Mouse (Mus musculus): Measurements from ENCODE around the gene Fam118a. TPM values are rescaled to one million over a fixed set of nuclear protein-coding genes. Genes with fewer than 3 reads are reported as not detected.

The Fam118a gene
- polyA plus RNA-seq, 1 experiment from 2014 or later = 28.0 TPM

DNA sequence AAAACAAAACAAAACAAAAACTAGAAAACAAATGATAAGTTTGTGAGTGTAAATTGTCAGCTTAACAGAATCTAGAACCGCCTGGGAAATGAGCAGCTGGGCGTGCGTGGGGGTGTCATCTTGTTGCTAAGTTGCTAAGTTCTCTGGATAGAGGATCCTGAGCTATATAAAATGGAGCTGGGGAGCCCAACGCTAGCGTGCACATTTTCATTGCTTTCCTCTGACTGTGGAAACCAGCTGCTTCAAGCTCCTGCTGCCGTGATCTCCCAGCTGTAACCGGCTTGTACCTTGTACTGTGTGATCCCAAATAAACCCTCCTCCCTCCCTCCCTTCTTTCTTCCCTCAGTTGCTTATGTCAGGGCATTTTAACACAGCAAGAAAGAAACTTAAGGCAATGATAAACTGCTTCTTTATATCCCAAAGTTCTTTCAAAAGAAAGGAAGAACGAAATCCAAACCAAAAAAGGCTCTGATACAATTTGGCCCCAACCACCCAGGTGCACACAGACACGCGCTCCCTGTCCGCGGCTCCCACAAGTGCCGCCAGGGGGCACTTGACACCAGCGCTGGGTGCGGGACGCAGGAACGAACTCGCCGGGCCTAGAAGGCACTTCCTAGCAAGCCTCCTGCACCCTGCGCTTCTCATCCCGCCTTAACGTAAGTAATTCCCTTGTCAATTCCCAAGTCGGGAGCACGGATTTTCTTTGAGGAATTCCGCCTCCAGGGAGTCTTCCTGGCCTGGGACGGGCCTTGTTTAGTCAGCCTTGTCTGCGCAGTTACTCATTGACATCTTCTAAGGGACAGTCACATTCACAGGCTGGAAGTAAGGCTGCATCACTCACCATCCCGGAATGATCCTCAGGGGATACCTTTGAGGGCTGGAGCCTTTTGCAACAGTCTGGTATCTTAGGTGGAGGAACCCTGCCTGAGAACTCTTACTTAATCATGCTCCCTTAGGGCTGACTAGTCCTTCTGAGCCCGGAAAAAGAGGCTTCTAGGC is 27.5 kb upstream of the Fam118a start:
- Histone ChIP-seq H3K4me2 (ENCODE audit: low read length) (no peak overlapping the region), H3K4me3 (replicated peaks; ENCODE audit: low read depth, low read length) (no peak overlapping the region), H3K36me3 (ENCODE audit: control insufficient read depth, insufficient read depth, low read length) (no peaks in the 10 kb centered on the region), H3K9ac (replicated peaks; ENCODE audit: low read length) (no peak overlapping the region), H3K27ac (replicated peaks; ENCODE audit: low read depth, low read length) (no peak overlapping the region), H3K4me1 (ENCODE audit: control insufficient read depth, insufficient read depth, low read length) (no peaks in the 10 kb centered on the region), H3K27me3 (ENCODE audit: control insufficient read depth, insufficient read depth, low read length) (0 out of 2 replicates have a peak, but pooled peaks cover 8% of the 10 kb centered on the region), H3K9me3 (ENCODE audit: control insufficient read depth, low read length) (no peaks in the 10 kb centered on the region)
- peak; percentile 89 for DNase-seq
- no peak for ATAC-seq (ENCODE audit: low FRiP score, low TSS enrichment)
- WGBS = 19% methylated on average over 29 of the region's 29 CpGs

GRCm38 (mm10) chr15:85009666-85010065 is 19.1 kb upstream of the Fam118a start:
- DNase-seq = no peak
- Histone ChIP-seq H3K27me3 (ENCODE audit: control insufficient read depth, insufficient read depth, low read length) (no peaks in the 10 kb centered on the region), H3K9me3 (ENCODE audit: control insufficient read depth, low read length) (no peaks in the 10 kb centered on the region), H3K27ac (replicated peaks; ENCODE audit: low read depth, low read length) (no peak overlapping the region), H3K4me1 (ENCODE audit: control insufficient read depth, insufficient read depth, low read length) (no peaks in the 10 kb centered on the region), H3K4me3 (replicated peaks; ENCODE audit: low read depth, low read length) (no peak overlapping the region), H3K9ac (replicated peaks; ENCODE audit: low read length) (no peak overlapping the region), H3K36me3 (ENCODE audit: control insufficient read depth, insufficient read depth, low read length) (no peaks in the 10 kb centered on the region), H3K4me2 (ENCODE audit: low read length) (no peak overlapping the region)
- ATAC-seq (ENCODE audit: low FRiP score, low TSS enrichment) = no peak
- 86% methylated on average over 8 of the region's 8 CpGs for WGBS

- Histone ChIP-seq H3K27me3 (ENCODE audit: control insufficient read depth, insufficient read depth, low read length) (no peaks in the 10 kb centered on the region), H3K4me2 (ENCODE audit: low read length) (no peak overlapping the region), H3K9me3 (ENCODE audit: control insufficient read depth, low read length) (no peaks in the 10 kb centered on the region), H3K9ac (replicated peaks; ENCODE audit: low read length) (no peak overlapping the region), H3K4me3 (replicated peaks; ENCODE audit: low read depth, low read length) (no peak overlapping the region), H3K4me1 (ENCODE audit: control insufficient read depth, insufficient read depth, low read length) (0 out of 2 replicates have a peak, but pooled peaks cover 4% of the 10 kb centered on the region), H3K27ac (replicated peaks; ENCODE audit: low read depth, low read length) (no peak overlapping the region), H3K36me3 (ENCODE audit: control insufficient read depth, insufficient read depth, low read length) (no peaks in the 10 kb centered on the region)
- no peak for ATAC-seq (ENCODE audit: low FRiP score, low TSS enrichment)
- WGBS = 39% methylated on average over 19 of the region's 19 CpGs
- DNase-seq = no peak
Measured at GRCm38 (mm10) chr15:85011895-85012661, 16.7 kb upstream of the Fam118a start.

GRCm38 (mm10) chr15:85012662-85013054 is 16.1 kb upstream of the Fam118a start:
- DNase-seq (peak; percentile 25), ATAC-seq (ENCODE audit: low FRiP score, low TSS enrichment) (no peak)
- WGBS = 39% methylated on average over 2 of the region's 2 CpGs
- Histone ChIP-seq H3K36me3 (ENCODE audit: control insufficient read depth, insufficient read depth, low read length) (no peaks in the 10 kb centered on the region), H3K4me1 (ENCODE audit: control insufficient read depth, insufficient read depth, low read length) (0 out of 2 replicates have a peak, but pooled peaks cover 8% of the 10 kb centered on the region), H3K4me2 (ENCODE audit: low read length) (no peak overlapping the region), H3K9ac (replicated peaks; ENCODE audit: low read length) (no peak overlapping the region), H3K27me3 (ENCODE audit: control insufficient read depth, insufficient read depth, low read length) (no peaks in the 10 kb centered on the region), H3K9me3 (ENCODE audit: control insufficient read depth, low read length) (no peaks in the 10 kb centered on the region), H3K4me3 (replicated peaks; ENCODE audit: low read depth, low read length) (no peak overlapping the region), H3K27ac (replicated peaks; ENCODE audit: low read depth, low read length) (no peak overlapping the region)

- no peaks in the 10 kb centered on the region for H3K27me3 ChIP-seq (ENCODE audit: control insufficient read depth, insufficient read depth, low read length)
- WGBS = 85% methylated on average over 11 of the region's 11 CpGs
- DNase-seq = no peak
- no peaks in the 10 kb centered on the region for H3K36me3 ChIP-seq (ENCODE audit: control insufficient read depth, insufficient read depth, low read length)
- H3K27ac ChIP-seq (replicated peaks; ENCODE audit: low read depth, low read length) = no peak overlapping the region
- H3K4me2 ChIP-seq (ENCODE audit: low read length) = no peak overlapping the region
- H3K9me3 ChIP-seq (ENCODE audit: control insufficient read depth, low read length) = no peaks in the 10 kb centered on the region
- no peak overlapping the region for H3K4me3 ChIP-seq (replicated peaks; ENCODE audit: low read depth, low read length)
- H3K9ac ChIP-seq (replicated peaks; ENCODE audit: low read length) = no peak overlapping the region
- 0 out of 2 replicates have a peak, but pooled peaks cover 8% of the 10 kb centered on the region for H3K4me1 ChIP-seq (ENCODE audit: control insufficient read depth, insufficient read depth, low read length)
- ATAC-seq (ENCODE audit: low FRiP score, low TSS enrichment) = no peak
Measured at GRCm38 (mm10) chr15:85015771-85016170, 13.0 kb upstream of the Fam118a start.

GRCm38 (mm10) chr15:85016951-85017664 is 11.6 kb upstream of the Fam118a start, which contains the start of gene Upk3a:
Upk3a (plus strand) TSS chr15:85017141.
- ATAC-seq (ENCODE audit: low FRiP score, low TSS enrichment) (no peak), DNase-seq (peak; percentile 39)
- Histone ChIP-seq H3K4me2 (ENCODE audit: low read length) (peak within 1 kb of the TSS; percentile 42), H3K4me1 (ENCODE audit: control insufficient read depth, insufficient read depth, low read length) (0 out of 2 replicates have a peak, but pooled peaks cover 8% of the 10 kb centered on the region), H3K36me3 (ENCODE audit: control insufficient read depth, insufficient read depth, low read length) (no peaks in the 10 kb centered on the region), H3K4me3 (replicated peaks; ENCODE audit: low read depth, low read length) (no peak within 1 kb of the TSS), H3K9ac (replicated peaks; ENCODE audit: low read length) (no peak within 1 kb of the TSS), H3K27ac (replicated peaks; ENCODE audit: low read depth, low read length) (no peak within 1 kb of the TSS), H3K9me3 (ENCODE audit: control insufficient read depth, low read length) (no peaks in the 10 kb centered on the region), H3K27me3 (ENCODE audit: control insufficient read depth, insufficient read depth, low read length) (no peaks in the 10 kb centered on the region)
- WGBS = 6% methylated on average over 21 of the region's 21 CpGs

DNA sequence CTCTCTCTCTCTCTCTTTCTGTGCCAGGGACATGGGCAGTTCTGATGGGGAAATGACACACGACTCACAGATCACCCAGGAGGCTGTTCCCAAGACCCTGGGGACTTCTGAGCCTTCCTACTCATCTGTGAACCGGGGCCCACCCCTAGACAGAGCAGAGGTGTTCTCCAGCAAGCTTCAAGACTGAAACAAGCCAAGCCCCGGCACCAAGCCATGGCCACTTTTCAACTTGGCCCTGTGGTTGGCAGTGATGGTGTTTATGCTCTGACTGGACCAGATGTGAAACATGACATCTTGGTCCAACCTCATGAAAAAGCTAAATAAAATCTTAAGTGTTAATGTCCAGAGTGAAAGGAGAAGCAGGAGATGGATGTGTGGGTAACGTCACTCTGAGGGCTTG is 6.5 kb upstream of the Fam118a start:
- DNase-seq (no peak), ATAC-seq (ENCODE audit: low FRiP score, low TSS enrichment) (no peak)
- Histone ChIP-seq H3K27ac (replicated peaks; ENCODE audit: low read depth, low read length) (no peak overlapping the region), H3K9ac (replicated peaks; ENCODE audit: low read length) (no peak overlapping the region), H3K4me2 (ENCODE audit: low read length) (no peak overlapping the region), H3K36me3 (ENCODE audit: control insufficient read depth, insufficient read depth, low read length) (no peaks in the 10 kb centered on the region), H3K4me1 (ENCODE audit: control insufficient read depth, insufficient read depth, low read length) (0 out of 2 replicates have a peak, but pooled peaks cover 2% of the 10 kb centered on the region), H3K27me3 (ENCODE audit: control insufficient read depth, insufficient read depth, low read length) (no peaks in the 10 kb centered on the region), H3K4me3 (replicated peaks; ENCODE audit: low read depth, low read length) (no peak overlapping the region), H3K9me3 (ENCODE audit: control insufficient read depth, low read length) (no peaks in the 10 kb centered on the region)
- WGBS = 74% methylated on average over 4 of the region's 4 CpGs

- 88% methylated on average over 4 of the region's 4 CpGs for WGBS
- ATAC-seq (ENCODE audit: low FRiP score, low TSS enrichment) (no peak), DNase-seq (no peak)
- Histone ChIP-seq H3K4me2 (ENCODE audit: low read length) (no peak overlapping the region), H3K4me3 (replicated peaks; ENCODE audit: low read depth, low read length) (no peak overlapping the region), H3K9ac (replicated peaks; ENCODE audit: low read length) (no peak overlapping the region), H3K27ac (replicated peaks; ENCODE audit: low read depth, low read length) (no peak overlapping the region), H3K27me3 (ENCODE audit: control insufficient read depth, insufficient read depth, low read length) (no peaks in the 10 kb centered on the region), H3K9me3 (ENCODE audit: control insufficient read depth, low read length) (no peaks in the 10 kb centered on the region), H3K4me1 (ENCODE audit: control insufficient read depth, insufficient read depth, low read length) (no peaks in the 10 kb centered on the region), H3K36me3 (ENCODE audit: control insufficient read depth, insufficient read depth, low read length) (no peaks in the 10 kb centered on the region)
Measured at GRCm38 (mm10) chr15:85026197-85026596, 2.6 kb upstream of the Fam118a start.

Data from midbrain, embryonic 14.5 days (tissue).